Mouse (Mus musculus): ENCODE measurements around the gene Dop1a.

Dop1a gene

DNA sequence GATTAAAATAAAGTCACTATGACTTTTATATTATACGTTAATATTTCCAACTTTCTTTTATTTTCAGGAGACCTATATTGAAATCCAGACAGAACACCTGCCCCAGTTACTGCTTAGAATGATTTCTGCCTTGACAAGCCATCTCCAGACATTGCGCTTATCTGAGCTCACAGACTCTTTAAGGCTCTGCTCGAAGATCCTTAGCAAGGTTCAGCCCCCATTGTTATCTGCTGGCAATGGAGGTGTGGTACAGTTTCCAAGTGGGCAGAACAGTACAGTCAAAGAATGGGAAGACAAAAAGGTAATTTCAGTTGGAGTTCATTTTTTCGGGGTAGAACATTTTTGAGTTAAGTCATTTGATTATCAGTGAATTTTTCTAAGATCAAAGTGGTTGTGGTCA, 40.5 kb downstream of the Dop1a start:
- no peak for DNase-seq

DNA sequence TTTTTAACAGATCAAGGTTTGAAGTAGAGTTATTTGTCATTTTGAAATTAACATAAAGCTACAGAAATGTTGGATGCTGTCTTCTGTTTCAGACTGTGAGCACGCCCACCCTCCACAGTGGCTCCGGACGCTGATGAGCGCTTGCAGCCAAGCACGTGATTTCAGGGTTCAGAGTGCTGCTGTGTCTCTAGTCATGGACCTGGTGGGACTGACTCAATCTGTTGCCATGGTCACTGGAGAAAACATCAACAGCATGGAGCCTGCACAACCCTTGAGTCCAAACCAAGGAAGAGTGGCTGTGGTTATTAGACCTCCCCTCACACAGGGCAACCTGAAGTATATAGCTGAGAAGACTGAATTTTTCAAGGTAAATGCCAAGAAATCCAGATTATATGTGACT, 46.8 kb downstream of the Dop1a start:
- peak in 1 of 2 experiments; percentile 4 for DNase-seq

DNA sequence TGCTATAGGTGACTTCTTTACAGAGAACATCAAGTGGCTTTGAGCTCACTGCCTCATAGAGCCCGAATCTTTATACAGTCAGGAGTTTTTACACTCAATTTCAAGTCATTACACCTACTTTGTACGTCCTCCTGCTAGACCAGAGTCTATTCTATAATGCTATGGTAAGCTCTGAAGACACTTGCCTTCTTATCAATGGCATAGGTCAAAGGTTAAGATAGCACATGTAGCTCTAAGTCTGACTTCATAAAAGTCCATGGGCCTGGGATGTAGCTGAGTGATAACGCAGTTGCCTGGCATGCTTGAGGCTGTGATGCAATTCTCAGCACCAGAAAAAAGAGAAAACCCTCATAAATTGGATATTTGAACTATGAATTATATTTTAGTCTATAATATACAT, 47.4 kb downstream of the Dop1a start:
- DNase-seq, result no peak

DNA sequence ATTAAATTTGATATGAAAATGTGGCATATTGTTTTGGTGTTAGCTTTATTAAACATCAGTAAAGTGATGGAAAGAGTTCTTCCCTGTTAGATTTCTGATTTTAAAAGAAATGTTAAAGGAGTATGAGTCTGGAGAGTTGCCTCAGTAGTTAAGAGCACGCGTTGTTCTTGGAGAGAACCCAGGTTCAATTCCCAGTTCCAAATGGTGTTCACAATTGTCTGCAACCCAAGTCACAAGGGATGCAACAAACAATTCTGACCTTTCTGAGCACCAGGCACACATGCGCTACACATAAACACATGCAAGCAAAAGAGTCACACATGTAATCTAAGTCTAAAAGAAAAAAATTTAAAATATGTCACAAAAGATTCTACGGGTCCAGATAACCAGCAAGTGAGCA, 47.8 kb downstream of the Dop1a start:
- DNase-seq, result no peak

DNA sequence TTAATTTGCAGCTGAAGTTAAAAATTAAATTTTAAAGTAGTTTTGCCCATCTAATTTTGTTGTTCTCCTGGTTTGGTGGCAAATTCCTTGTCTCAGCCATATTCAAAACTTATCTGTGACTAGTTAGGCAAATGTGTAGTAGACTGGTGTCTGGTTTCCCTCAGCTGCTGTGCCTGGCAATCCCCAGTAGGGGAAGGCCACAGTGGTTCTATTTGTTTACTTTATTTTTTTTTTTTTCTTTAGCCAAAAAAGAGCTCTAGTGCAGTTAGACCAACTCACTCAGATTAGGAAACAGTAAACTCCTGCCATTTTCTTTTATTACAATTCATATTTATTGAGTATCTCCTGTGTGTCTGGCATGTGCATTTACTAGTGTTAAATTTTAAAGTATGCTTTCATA, 55.4 kb downstream of the Dop1a start:
- no peak for DNase-seq

DNA sequence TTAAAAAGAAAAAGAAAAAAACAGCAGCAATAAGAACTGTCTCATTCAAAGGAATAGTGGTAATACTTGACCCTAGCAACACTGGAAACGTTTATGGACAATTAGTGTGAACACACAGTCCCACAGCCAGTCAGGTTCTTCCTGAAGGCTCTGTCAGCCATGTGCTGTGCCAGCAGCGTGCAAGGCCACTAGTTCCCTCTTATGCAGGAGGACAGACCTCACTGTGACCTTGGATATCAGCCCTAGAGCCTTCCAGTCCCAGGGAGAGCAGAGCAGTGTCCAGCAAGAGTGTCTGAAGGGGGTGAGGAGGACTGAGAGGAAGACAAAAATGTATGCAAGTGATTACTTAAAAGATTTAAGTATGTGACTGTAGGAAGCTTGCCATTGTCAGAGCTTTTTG, 58.6 kb downstream of the Dop1a start:
- no peak for DNase-seq

DNA sequence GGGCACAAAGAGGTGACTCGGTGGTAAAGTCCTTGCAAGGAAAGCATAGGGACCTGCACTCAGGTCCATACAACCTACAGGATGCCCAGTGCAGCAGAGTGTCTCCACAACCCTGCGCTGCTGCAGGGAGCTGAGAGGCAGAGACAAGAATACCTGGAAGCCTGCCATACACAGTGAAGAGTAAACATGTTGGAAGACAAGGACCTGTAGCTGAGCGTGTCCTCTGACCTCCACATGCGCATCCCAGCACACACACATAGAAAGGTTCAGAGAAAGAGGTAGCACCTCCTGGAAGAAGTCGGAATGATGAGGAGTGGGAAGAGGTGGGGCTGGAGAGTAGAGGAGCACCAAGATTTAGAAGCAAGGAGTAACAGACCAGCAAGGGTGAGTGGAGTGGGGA, 67.1 kb downstream of the Dop1a start:
- no peak for DNase-seq

DNA sequence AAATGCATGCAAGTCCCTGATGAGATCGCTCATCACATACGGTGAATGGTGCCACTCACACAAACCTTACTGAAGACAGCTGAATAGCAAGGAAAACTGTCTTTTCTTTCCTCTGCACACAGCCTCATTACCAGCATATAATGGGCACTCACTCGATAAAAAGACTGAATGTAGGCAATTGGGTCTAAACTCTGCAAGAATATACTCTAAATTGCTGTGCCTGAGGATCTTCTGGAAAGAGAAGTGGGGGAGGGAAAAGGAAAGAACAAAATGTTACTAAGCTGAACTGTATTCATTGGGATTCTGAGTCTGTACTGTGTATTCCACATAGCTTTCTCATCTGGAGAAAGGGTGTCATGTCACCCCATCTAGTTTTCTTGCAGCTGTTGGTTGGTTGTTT, 76.5 kb downstream of the Dop1a start:
- DNase-seq, result no peak

DNA sequence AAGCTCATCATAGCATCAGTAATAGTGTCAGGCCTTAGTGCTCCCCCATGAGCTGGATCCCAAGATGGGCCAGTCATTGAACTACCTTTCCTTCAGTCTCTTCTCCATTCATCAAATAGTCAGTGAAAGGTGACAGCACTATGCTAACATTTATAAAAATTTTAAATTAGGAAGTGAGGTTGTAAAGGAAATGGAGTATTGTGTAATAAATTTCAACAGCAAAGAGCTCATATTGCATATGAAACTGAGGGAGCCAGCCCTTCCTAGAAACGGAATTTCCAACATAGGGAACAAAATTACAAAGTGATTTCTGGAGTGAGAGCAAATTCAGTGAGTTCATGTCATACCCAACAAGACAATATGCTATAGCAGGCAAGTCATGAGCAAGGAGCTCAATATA, 77.6 kb downstream of the Dop1a start:
- DNase-seq, result no peak

DNA sequence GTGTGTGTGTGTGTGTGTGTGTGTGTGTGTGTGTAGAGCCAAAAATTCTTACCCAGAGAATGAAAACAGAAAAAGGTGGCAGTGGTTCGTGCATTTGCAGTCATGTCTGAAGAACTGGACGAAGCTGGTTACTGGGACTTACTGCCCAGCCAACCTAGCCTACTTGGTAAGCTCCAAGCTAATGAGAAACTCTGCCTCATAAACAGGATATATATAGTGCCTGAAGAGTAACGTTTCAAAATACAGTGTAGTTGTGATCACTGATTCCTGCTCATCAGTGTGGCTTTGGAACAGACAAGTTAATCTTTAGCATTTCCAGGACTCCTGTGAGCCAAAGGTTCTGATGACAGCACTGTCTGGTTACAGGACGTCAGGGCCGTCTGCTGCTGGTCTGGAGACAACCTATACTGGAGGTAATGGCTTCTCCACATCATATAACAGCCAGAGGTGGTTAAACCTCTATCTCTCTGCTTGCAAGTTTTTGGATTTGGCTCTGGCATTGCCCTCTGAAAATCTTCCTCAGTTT, 82.7 kb downstream of the Dop1a start:
- DNase-seq, result no peak

DNA sequence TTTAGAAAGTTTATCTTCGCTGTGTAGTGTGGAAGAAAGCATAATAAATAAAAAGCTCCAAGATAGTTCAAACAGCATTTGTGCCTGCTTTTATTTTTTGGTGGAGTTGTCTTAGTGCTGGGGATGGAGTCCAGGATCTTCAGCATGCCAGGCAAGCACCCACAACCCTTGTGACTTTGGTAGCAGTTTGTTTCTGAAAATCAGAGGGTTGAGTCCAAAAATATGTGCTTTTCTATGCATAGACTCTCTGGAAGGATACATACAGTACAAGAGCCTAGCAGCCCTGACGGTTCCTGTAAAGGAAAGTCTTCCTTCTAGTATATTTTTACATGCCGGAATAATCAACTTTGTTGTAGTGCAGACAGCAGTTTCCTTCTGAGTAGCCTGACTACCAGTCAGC, 83.8 kb downstream of the Dop1a start:
- no peak for DNase-seq

DNA sequence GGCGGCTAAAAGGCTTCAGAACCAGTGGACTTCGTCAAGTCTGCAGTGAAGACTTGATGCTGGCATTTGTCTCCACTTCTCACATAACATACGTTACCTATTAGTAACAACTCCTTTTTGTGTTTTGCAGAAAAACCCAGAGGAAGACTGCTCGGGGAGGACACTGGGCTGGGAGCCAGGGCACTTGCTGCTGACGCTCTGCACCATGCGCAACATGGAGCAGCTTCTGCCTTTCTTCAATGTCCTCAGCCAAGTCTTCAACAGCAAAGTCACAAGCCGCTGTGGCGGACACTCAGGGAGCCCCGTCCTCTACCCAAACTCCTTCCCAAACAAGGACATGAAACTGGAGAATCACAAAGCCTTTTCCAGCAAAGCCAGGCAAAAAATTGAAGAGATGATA, 86.9 kb downstream of the Dop1a start:
- DNase-seq, result no peak

DNA sequence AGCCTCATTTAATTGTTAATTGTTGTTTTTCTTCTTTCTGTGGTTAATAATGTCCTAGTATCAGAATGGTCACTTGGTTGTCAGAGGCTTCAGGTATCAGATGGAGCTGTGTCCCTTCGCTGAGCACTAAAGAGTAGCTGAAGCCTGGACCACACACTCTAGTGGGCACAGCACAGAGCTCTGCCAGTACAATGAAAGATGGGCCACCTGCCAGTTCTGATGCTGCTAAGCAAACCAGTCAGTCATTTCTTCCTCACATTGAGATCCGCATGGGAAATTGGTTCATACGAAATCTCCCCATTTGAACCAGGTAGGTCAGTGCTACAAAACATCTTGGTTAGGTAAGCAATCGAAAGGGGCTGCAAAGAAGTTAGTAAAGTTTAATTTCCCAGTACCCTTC, 87.7 kb downstream of the Dop1a start:
- DNase-seq, result peak in 1 of 2 experiments; percentile 25

DNA sequence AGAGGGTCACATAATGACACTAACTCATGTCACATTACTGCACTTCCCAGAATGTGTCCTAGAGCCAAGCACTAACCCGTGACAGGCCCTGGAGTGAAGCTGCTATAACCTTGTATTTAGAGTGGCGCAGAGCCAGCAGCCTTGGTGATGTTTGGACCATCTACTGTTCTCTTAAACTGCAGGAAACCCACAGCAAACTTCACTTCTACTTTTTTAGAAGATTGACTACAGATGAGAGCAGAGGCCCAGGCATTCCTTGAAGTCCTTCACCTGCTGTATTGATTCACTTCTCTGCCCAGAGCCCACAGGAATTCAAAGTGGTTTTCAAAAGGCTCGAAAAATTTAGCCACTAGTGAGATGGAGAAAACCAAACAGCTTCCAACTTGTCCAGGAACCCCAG, 93.6 kb downstream of the Dop1a start:
- peak; percentile 16 to 32 for DNase-seq

DNA sequence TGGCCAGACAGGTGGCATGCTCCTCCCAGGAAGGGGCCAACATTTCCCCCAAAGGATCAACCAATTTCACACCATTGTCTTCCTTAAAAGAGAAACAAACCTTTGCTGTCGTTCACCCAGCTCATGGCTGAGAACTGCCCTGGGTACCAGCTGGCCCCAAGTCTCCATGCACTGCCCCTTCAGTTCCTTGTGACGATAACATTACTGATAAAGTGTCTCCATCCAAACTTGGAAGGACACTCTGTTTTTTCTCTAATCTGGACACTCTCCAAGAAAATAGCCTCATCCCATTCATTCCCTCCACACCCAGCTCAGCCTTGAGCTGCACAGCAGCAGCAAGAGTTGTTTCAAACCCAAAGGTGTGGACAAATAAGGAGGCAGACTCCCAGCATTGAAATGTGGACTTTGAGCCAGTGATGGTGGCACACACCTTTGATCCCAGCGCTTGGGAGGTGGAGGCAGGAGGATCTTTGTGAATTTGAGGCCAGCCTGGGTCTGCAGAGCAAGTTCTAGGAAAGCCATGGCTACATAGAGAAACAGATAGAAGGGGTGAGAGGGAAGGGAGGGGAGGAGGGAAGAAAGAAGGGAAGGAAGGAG, 102.5 kb downstream of the Dop1a start:
- DNase-seq, result no peak

DNA sequence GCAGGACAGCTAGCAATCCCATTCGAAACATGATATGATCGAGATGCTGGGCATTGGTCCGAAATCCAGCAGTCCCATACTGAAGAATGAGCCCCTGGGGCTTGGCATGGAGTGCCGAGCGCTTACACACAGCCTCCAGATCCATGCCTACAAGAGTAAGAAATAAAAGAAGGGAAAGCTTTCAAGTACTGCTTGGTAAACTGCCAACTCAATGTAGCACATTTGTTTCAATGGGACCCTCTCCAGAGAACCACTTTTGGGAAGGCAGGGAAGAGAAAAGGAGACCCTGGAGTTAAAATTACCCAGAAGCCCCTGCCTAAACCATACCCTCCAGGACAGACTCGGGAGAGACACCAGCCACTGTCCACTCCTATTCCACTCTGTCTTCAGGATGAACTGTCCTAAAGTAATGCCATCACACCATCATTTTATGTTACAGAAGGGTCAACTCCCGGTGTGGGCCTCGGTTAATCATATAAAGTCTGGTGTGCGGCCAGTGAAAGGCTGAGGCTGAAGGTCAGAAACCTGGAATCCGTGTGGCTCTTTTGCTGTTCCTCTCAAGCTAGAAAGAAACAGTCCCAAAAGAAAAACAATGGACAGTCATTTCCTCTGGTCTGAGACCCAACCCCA, 103.4 kb downstream of the Dop1a start:
- peak in 1 of 2 experiments; percentile 21 for DNase-seq

DNA sequence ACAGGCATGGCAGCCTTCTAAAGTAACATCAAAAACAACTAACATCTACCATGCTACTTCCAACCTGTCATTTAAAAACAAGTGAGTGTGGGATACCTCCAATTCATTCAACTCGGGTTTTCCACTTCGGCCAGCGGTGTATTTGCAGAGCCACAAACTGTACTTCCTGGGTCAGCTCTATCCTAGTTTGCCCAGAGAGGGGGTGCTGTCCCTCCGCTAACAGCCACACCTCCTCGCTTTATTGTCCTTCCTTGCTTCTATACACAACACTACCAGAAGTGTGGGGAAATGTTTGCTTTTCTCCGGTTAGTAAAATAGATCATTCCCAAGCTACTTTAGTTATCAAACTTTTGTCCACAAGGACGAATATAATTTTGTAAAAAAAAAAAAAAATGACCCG, 104.0 kb downstream of the Dop1a start:
- DNase-seq, result peak in 1 of 2 experiments; percentile 10

DNA sequence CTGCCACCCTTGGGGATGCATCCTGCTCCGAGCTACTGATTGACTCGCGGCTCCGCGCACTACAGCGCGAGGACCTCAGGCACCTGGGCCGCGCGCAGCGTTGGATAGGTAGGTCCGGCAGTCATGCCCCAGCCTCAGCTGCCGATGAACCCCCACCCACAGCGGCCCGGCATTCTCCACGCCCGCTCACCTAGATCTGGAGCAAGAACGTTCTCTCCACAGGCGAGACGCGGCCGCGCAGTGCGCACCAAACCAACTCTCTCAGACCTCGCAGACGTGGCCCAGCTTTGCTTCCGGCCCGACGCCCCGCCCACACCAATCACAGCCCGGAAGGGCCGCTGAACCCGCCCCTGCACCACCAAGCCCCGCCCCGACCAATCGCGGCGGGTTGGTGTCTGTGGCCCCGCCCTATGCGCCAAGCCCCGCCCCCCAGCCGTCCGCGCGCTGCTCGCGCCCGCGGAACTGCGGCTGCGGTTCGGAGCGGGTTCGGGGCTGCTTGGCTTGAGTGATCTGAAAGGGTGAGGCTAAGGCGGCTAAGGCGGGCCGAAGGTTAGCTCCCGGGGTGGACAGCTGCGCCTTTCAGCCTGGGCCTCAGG, 104.7 kb downstream of the Dop1a start, which contains the start of the genes Pgm3 and Rwdd2a:
Pgm3 (minus strand) TSS at position 303 of the 596 bp plus-strand sequence.
Rwdd2a (plus strand) TSS at position 452 of the 596 bp plus-strand sequence.
- DNase-seq, result peak; percentile 98 to 99

DNA sequence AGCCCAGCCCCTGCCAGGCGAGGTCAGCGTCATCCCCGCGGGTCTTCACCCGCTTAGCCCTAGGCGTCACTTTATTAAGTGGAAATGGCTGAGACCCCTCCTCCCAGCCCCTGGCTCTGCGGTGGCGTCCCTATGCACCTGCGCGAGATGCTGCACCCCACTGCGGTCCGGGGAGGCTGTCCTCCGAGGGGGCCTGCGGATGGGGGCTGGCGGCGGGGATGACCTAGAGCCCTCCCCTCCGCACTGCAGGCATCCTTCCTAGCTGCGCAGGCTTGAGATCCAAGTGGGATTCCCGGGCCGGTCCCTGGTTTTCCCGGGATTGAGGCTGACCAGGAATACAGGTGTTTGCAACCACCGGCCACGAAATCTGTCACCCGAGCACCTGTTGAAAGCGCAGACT, 105.2 kb downstream of the Dop1a start:
- DNase-seq, result peak in 1 of 2 experiments; percentile 54

DNA sequence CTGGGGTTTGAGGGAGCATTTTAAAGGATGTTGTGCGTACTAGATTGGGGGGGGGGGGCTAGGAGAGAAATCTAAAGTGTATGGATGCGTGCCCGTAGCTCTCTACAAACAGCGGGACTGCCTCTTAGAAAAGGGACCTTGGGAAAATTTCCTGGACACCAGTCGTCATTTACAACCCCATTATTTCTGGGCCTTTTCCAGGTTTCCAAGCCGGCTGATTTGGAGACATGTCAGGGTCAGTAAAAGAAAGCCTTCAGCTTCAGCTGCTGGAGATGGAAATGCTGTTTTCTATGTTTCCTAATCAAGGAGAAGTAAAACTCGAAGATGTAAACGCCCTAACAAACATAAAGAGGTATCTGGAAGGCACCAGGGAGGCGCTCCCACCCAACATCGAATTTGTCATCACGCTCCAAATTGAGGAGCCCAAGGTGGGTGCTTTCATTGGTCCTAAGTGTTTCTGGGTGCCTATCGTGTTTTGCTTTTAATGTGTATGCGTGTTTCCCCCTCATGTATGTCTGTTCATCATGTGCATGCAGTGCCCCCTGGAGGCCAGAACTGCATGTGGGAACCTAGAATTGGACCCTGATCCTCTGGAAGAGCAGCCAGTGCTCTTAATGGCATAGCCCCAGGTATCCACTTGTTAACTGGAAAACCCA, 105.8 kb downstream of the Dop1a start:
- peak; percentile 91 to 93 for DNase-seq

DNA sequence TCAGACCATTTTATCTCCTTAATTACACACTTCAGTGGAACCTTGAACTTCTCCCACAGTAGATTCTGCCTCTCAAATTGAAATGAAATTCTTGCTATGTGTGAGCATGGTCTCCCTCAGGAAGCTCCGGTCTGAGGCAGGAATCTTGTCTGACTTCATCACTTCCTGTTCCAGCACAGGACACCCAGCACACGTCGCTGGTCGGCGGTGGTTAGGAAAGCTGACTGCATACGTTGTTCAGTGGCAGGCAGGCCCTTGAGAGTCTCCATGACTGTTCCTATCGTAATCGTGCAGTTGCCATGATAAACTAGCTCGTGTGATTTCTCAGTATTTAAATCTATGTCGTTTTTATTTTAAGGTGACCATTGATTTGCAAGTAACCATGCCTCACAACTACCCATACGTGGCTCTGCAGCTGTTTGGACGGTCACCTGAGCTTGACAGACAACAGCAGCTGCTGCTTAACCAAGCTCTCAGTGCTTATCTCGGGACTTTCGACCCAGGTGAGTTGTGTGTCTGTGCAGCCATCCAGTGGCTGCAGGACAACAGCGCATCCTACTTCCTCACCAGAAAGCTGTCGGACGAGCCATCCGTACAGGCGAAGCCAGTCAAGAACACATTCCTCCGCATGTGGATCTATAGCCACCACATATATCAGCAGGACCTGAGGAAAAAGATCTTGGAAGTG, 106.8 kb downstream of the Dop1a start:
- DNase-seq, result peak in 1 of 2 experiments; percentile 11

DNA sequence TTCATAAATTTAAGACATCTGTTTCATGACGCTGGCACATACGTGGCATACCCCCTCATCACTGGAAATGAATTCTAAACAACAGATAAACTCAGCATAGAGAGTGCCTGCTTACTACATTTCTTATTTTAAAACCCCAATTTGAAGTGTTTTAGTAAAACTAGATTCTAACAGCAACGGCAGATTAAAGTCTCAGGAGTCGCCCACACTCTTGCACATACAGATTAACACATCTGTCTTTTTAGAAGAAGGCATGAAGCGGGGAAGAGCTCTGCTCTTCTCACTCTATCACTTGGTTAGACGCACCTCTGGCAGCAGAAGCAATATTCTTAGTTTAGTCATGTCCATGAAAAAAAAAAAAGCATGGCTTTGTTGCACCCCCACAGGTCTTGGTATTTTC, 108.2 kb downstream of the Dop1a start:
- no peak for DNase-seq

DNA sequence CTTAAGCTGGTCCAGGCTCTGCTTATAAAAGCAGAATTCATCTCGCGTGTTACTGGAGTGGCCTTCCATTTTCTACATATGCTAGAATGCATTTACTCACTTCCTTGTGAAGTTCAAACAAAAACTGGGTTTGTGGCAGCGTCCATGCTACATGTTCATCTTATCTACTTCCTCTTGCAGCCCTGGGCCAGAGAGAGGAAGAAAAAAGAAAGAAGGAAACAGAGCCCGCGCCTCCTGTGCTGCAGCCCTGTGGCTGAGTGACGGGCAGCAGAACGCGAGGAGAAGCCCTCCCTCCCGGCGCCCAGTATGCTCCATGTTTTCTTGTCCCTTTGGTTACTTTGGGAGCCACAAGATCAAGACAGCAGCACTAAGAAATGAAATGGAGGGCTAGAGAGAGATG, 112.7 kb downstream of the Dop1a start:
- DNase-seq, result no peak

All from kidney, postnatal 4 days (tissue).